Comparison of ENCODE assay signal across 12 mouse cellular contexts in genomic region chr7:83723221-83723620, GRCm38 (mm10).
"Had no signal": no experiment of that assay in that cellular context is flagged by ENCODE, and none has a peak within 500 bp of the region (broad histone marks: within the 10 kb centered on the region; RNA-seq: fewer than 3 reads in every experiment).

No protein-coding gene starts in this region.

- H3K27me3 ChIP-seq: limb, embryonic 12.5 days; liver, embryonic 13.5 days; lung, embryonic 15.5 days; midbrain, embryonic 12.5 days had no signal

- H3K9me3 ChIP-seq: limb, embryonic 12.5 days; liver, embryonic 13.5 days; lung, embryonic 15.5 days; midbrain, embryonic 12.5 days had no signal

- H3K4me2 ChIP-seq: limb, embryonic 12.5 days; liver, embryonic 13.5 days; lung, embryonic 15.5 days; midbrain, embryonic 12.5 days had no signal

- H3K9ac ChIP-seq: limb, embryonic 12.5 days; liver, embryonic 13.5 days; liver, postnatal 0 days; lung, embryonic 15.5 days; midbrain, embryonic 12.5 days had no signal

- H3K4me3 ChIP-seq: layer of hippocampus, adult 2 months; limb, embryonic 12.5 days; liver, embryonic 13.5 days; lung, embryonic 15.5 days; midbrain, embryonic 12.5 days had no signal

- ATAC-seq: liver, postnatal 0 days; midbrain, embryonic 16.5 days had no signal

- H3K4me1 ChIP-seq: liver, embryonic 13.5 days; midbrain, embryonic 12.5 days had no signal

- H3K36me3 ChIP-seq: limb, embryonic 12.5 days; liver, embryonic 13.5 days; lung, embryonic 15.5 days; midbrain, embryonic 12.5 days had no signal

- H3K27ac ChIP-seq: layer of hippocampus, adult 2 months; limb, embryonic 12.5 days; liver, embryonic 13.5 days; lung, embryonic 15.5 days; midbrain, embryonic 12.5 days; stomach, postnatal 0 days had no signal

- DNase-seq: kidney, postnatal 4 days; liver; liver, embryonic 13.5 days; liver, postnatal 0 days; lung, postnatal 14 days; thymus, postnatal 4 days had no signal
